ENCODE assay signal across 11 mouse cellular contexts in genomic region chr6:4561156-4561555, GRCm38 (mm10). TPM values are rescaled to one million over a fixed set of nuclear protein-coding genes. Genes with fewer than 3 reads are reported as not detected.
A peak's percentile ranks its signal among the peaks of the same experiment; 100 is the strongest.
DNase-seq lines count a peak whose midpoint lies in the region; ATAC-seq and TF ChIP-seq lines count a peak whose summit lies in the region.
"Had no signal": no experiment of that assay in that cellular context is flagged by ENCODE, and none has a peak within 500 bp of the region (broad histone marks: within the 10 kb centered on the region; RNA-seq: fewer than 3 reads in every experiment).

No protein-coding gene starts in this region.

- H3K9me3 ChIP-seq in heart, postnatal 0 days (replicated peaks; ENCODE audit: control insufficient read depth, low read length), result no peaks in the 10 kb centered on the region
- H3K9me3 ChIP-seq in limb, embryonic 13.5 days, result no peaks in the 10 kb centered on the region
- H3K9me3 ChIP-seq: G1E had no signal

- intact Hi-C loops in heart, postnatal 10 days (cut with DNase I), result no loop called here

- no peak for ATAC-seq in heart, postnatal 0 days (ENCODE audit: insufficient read depth, low read depth)
- ATAC-seq in limb, embryonic 13.5 days (ENCODE audit: low FRiP score, low read depth), result peak; percentile 83
- ATAC-seq in granulocyte monocyte progenitor cell, adult 5-6 weeks (replicated peaks; ENCODE audit: poor library complexity, severe bottlenecking), result no peak

- DNase-seq in heart, postnatal 0 days (ENCODE audit: low spot score), result peak; percentile 12
- no peak for DNase-seq in heart, postnatal 10 days
- DNase-seq in brain, embryonic 14.5 days (ENCODE audit: low read depth), result peak; percentile 63
- peak; percentile 78 for DNase-seq in embryo, embryonic 11 days
- DNase-seq in adipocyte (ENCODE audit: low spot score), result no peak
- DNase-seq: heart, postnatal 14 days; spleen, adult 18-20 months had no signal

- no peak for TF ChIP-seq POLR2A in brain, embryonic 14.5 days (IDR thresholded peaks at IDR 0.05; ENCODE audit: borderline replicate concordance, extremely low read depth, insufficient read depth, insufficient read length, poor library complexity, severe bottlenecking)

- no peaks in the 10 kb centered on the region for H3K27me3 ChIP-seq in heart, postnatal 0 days (ENCODE audit: control insufficient read depth, insufficient read depth, low read length)
- H3K27me3 ChIP-seq in limb, embryonic 13.5 days, result no peaks in the 10 kb centered on the region

- no peak for TF ChIP-seq CTCF in heart, postnatal 0 days (IDR thresholded peaks at IDR 0.05; ENCODE audit: low read depth)
- no peak for TF ChIP-seq CTCF in brain, embryonic 14.5 days (IDR thresholded peaks at IDR 0.05; ENCODE audit: borderline replicate concordance, extremely low read depth, insufficient read depth, insufficient read length)

- H3K9ac ChIP-seq in heart, postnatal 0 days (replicated peaks; ENCODE audit: low read depth, low read length), result no peak overlapping the region
- peak overlapping the region; percentile 27; the same call in 1 of the 2 replicates for H3K9ac ChIP-seq in limb, embryonic 13.5 days

- no peaks in the 10 kb centered on the region for H3K36me3 ChIP-seq in heart, postnatal 0 days (replicated peaks; ENCODE audit: control insufficient read depth, insufficient read depth, low read length)
- no peaks in the 10 kb centered on the region for H3K36me3 ChIP-seq in limb, embryonic 13.5 days
- H3K36me3 ChIP-seq: G1E had no signal

- no peak for TF ChIP-seq EP300 in heart, postnatal 0 days (IDR thresholded peaks at IDR 0.05; ENCODE audit: low read depth)

- WGBS in heart, postnatal 0 days, result 26% methylated on average over 11 of the region's 11 CpGs
- WGBS in limb, embryonic 13.5 days, result 7% methylated on average over 11 of the region's 11 CpGs

- no peaks in the 10 kb centered on the region for H3K4me1 ChIP-seq in heart, postnatal 0 days (ENCODE audit: control insufficient read depth, insufficient read depth)
- H3K4me1 ChIP-seq in limb, embryonic 13.5 days, result peaks cover 41% of the 10 kb centered on the region

- H3K4me3 ChIP-seq in heart, postnatal 0 days (ENCODE audit: low read depth, low read length), result no peak overlapping the region
- H3K4me3 ChIP-seq in limb, embryonic 13.5 days, result no peak overlapping the region

- no peak overlapping the region for H3K4me2 ChIP-seq in heart, postnatal 0 days (ENCODE audit: low read depth, low read length)
- peak overlapping the region; percentile 43 for H3K4me2 ChIP-seq in limb, embryonic 13.5 days (replicated peaks)

- no peak overlapping the region for H3K27ac ChIP-seq in heart, postnatal 0 days (ENCODE audit: low read depth)
- H3K27ac ChIP-seq in limb, embryonic 13.5 days, result peak overlapping the region; percentile 53; the same call in 1 of the 2 replicates

RNA-seq across cellular contexts. Expression of gene Casd1, which starts 39.5 kb away (rescaled TPM):
- total RNA-seq in heart, postnatal 0 days (2014; rRNA removed; ENCODE audit: low replicate concordance), result 44.6 and 47.5 TPM in 2 replicates
- 17.7 and 17.9 TPM in 2 replicates for polyA plus RNA-seq in heart, postnatal 0 days (2015; fragmentation: Nextera tagmentation; extraction: Ambion mirVana)
- total RNA-seq in heart, postnatal 10 days (2021), result 10 to 100 TPM; 33.4 to 34.5 TPM
- 46.6 and 51.4 TPM in 2 replicates for polyA plus RNA-seq in brain, embryonic 14.5 days (2012; rRNA removed)
- polyA plus RNA-seq in limb, embryonic 13.5 days (2015; fragmentation: Nextera tagmentation; extraction: Ambion mirVana), result 38.6 and 40.3 TPM in 2 replicates
- total RNA-seq in granulocyte monocyte progenitor cell, adult 5-6 weeks (2014; fragmentation: Nextera tagmentation), result 28.5 TPM in 2 replicates
- total RNA-seq in granulocyte monocyte progenitor cell, adult 5-6 weeks (2017), result 40.8 and 48.0 TPM in 2 replicates

RNA-seq across cellular contexts. Expression of gene Col1a2, which starts 56.5 kb away (rescaled TPM):
- total RNA-seq in heart, postnatal 0 days (2014; rRNA removed; ENCODE audit: low replicate concordance), result 357 and 430 TPM in 2 replicates
- 197 and 212 TPM in 2 replicates for polyA plus RNA-seq in heart, postnatal 0 days (2015; fragmentation: Nextera tagmentation; extraction: Ambion mirVana)
- total RNA-seq in heart, postnatal 10 days (2021), result 100 to 1,000 TPM; 594 to 659 TPM
- polyA plus RNA-seq in brain, embryonic 14.5 days (2012; rRNA removed), result 66.5 and 187 TPM in 2 replicates
- polyA plus RNA-seq in limb, embryonic 13.5 days (2015; fragmentation: Nextera tagmentation; extraction: Ambion mirVana), result 809 and 883 TPM in 2 replicates
- total RNA-seq in granulocyte monocyte progenitor cell, adult 5-6 weeks (2014; fragmentation: Nextera tagmentation), result not detected in 2 replicates
- total RNA-seq in granulocyte monocyte progenitor cell, adult 5-6 weeks (2017), result 0.13 TPM in 1 of 2 replicates, not detected in the other
- total RNA-seq: neutrophil, adult 5-6 weeks had no signal
- polyA plus RNA-seq: G1E had no signal

Comparison
In these comparisons a context has a peak if more than half of its experiments do, and no peak if none do; other contexts are left out.
1. DNase-seq: peak in heart, postnatal 0 days (single experiment), brain, embryonic 14.5 days (single experiment) and embryo, embryonic 11 days (single experiment); none in heart, postnatal 10 days (0 of 2) and adipocyte (single experiment).
2. RNA of gene Col1a2, which starts 56.5 kb away (total RNA-seq): 594 to 659 TPM in heart, postnatal 10 days and 357 to 430 TPM in heart, postnatal 0 days; 0.13 TPM in granulocyte monocyte progenitor cell, adult 5-6 weeks; every median in the first group is over 100 times any median in the second.